Mouse (Mus musculus) hindbrain, embryonic 11.5 days (tissue): ENCODE measurements around the gene Med26. TPM values are rescaled to one million over a fixed set of nuclear protein-coding genes. Genes with fewer than 3 reads are reported as not detected.

Experiments used
- ATAC-seq: fragments of 200-750 bp; cut with Nextera tagmentation; 2 replicates; pipeline ENCODE4 v1.8.0; 2017; ENCODE audit warnings: mild to moderate bottlenecking, moderate TSS enrichment, moderate library complexity; ENCODE audit not compliant: low FRiP score
- DNase-seq: peaks from one replicate; pipeline ENCODE4 v3.0.0-alpha.2; 2015; ENCODE audit warnings: low spot score
- H3K27ac ChIP-seq: fragments of 300-500 bp; sonication (generic); 2 replicates; pipeline ENCODE4 v1.5.1; 2014; ENCODE audit warnings: mild to moderate bottlenecking, low read depth, low read length
- H3K27me3 ChIP-seq: fragments of 300-500 bp; sonication (generic); 2 replicates; pipeline ENCODE4 v1.6.1; 2014; ENCODE audit warnings: mild to moderate bottlenecking, low read length, moderate library complexity, mixed read lengths; ENCODE audit not compliant: control insufficient read depth, insufficient read depth
- H3K36me3 ChIP-seq: fragments of 300-500 bp; sonication (generic); 2 replicates; pipeline ENCODE4 v1.6.1; 2014; ENCODE audit warnings: mild to moderate bottlenecking, low read length, moderate library complexity, mixed read lengths; ENCODE audit not compliant: control insufficient read depth, insufficient read depth
- H3K4me1 ChIP-seq: fragments of 300-500 bp; sonication (generic); replicated peaks from 2 replicates; pipeline ENCODE4 v1.6.1; 2014; ENCODE audit warnings: low read length, mixed read lengths; ENCODE audit not compliant: control insufficient read depth, insufficient read depth
- H3K4me2 ChIP-seq: fragments of 300-500 bp; sonication (generic); replicated peaks from 2 replicates; pipeline ENCODE4 v1.6.1; 2014; ENCODE audit warnings: mild to moderate bottlenecking, low read depth, low read length
- H3K4me3 ChIP-seq: fragments of 300-500 bp; sonication (generic); 2 replicates; pipeline ENCODE4 v1.5.1; 2014; ENCODE audit warnings: low read depth, low read length
- H3K9ac ChIP-seq: fragments of 300-500 bp; sonication (generic); 2 replicates; pipeline ENCODE4 v1.6.1; 2014; ENCODE audit warnings: low read depth, low read length
- H3K9me3 ChIP-seq: fragments of 300-500 bp; sonication (generic); 2 replicates; pipeline ENCODE4 v1.6.1; 2016; ENCODE audit warnings: low read length; ENCODE audit not compliant: control insufficient read depth
- WGBS: fragments of 180-500 bp; shearing (Covaris S2); extraction: QIAGEN DNeasy Blood & Tissue Kit; methylation state at CpG from one replicate; pipeline ENCODE4 v1.1.7; 2014; 5-methylcytosine and 5-hydroxymethylcytosine counted together
- polyA plus RNA-seq: library from polyadenylated mRNA; unstranded; fragments of >200 nt; fragmentation: Nextera tagmentation; extraction: Ambion mirVana; gene quantifications from 2 replicates; pipeline ENCODE4 v1.2.1, GENCODE M21; 2014

Gene Med26
- polyA plus RNA-seq, 1 experiment from 2014 or later, result 11.2 TPM

DNA sequence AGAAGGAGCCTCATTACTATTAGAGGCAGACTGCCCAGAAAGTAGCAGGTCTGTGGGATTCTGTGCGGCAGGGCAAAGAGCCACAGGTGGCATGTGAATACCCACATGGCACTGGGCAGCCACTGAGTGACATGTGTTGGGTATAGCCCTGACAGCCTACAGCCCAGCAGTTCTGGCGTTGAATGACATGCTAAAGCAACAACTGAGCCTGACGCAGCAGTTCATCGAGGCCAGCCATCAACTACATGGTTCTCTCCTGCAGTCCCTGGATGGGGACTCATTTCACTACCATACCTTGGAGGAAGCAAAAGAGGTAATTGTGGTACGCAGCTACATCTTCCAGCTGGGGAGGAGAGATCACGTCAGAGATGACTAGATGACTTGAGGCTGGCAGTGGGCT, 89.6 kb downstream of the Med26 start:
- H3K4me2 ChIP-seq, result no peak overlapping the region
- ATAC-seq (no peak), DNase-seq (no peak)
- H3K4me1 ChIP-seq, result no peaks in the 10 kb centered on the region
- H3K27ac ChIP-seq, result no peak overlapping the region
- H3K9me3 ChIP-seq, result no peaks in the 10 kb centered on the region
- no peaks in the 10 kb centered on the region for H3K27me3 ChIP-seq
- no peak overlapping the region for H3K4me3 ChIP-seq
- H3K36me3 ChIP-seq, result peaks cover 13% of the 10 kb centered on the region; the same call in 1 of the 2 replicates
- H3K9ac ChIP-seq, result no peak overlapping the region
- WGBS, result 93% methylated on average over 6 of the region's 6 CpGs

DNA sequence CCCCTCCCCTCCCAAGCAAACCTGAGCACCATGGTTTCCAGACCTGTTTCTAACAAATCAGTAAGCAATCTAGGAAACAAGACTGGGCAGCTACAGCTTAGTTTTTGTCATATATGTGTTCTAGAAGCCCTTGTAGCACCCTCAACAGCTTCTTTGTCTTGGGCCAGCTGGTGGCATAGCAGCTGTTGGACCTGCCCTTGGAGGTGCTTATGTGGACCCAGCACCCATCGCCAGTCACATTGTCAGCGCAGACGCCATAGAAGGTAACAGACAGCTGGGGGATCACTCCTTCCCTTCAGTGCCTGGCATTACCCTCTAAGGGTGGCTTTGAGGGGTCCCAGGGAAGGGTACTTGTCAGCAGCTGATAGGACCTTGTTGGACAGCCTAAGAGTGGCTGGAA, 90.3 kb downstream of the Med26 start:
- H3K9me3 ChIP-seq, result no peaks in the 10 kb centered on the region
- H3K27me3 ChIP-seq, result no peaks in the 10 kb centered on the region
- DNase-seq, result no peak
- no peaks in the 10 kb centered on the region for H3K4me1 ChIP-seq
- H3K4me2 ChIP-seq, result no peak overlapping the region
- H3K27ac ChIP-seq, result no peak overlapping the region
- no peak for ATAC-seq
- peaks cover 9% of the 10 kb centered on the region; the same call in 1 of the 2 replicates for H3K36me3 ChIP-seq
- no peak overlapping the region for H3K9ac ChIP-seq
- 97% methylated on average over 3 of the region's 3 CpGs for WGBS
- no peak overlapping the region for H3K4me3 ChIP-seq

DNA sequence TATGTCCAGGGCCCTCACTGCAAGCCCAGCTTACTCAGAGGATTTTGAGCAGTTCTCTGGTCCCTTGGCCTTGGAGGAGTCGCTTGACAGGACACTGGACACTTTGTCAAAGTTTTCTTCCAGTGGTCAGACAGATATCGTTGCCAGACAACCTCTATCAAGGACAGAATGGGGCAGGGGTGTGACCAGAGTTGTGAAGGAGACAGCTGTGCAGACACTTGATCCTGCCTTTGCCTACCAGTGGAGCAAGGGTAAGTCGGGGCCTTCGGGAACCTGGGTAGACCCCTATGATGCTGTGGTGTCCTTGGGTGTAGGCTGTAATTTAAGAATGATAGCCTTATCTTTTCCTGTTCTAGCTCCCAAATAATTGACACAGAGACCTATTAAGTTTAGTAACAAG, 92.8 kb downstream of the Med26 start:
- H3K4me3 ChIP-seq, result no peak overlapping the region
- WGBS, result 91% methylated on average over 4 of the region's 4 CpGs
- H3K4me2 ChIP-seq, result no peak overlapping the region
- ATAC-seq (no peak), DNase-seq (no peak)
- H3K9me3 ChIP-seq, result no peaks in the 10 kb centered on the region
- H3K27ac ChIP-seq, result no peak overlapping the region
- no peaks in the 10 kb centered on the region for H3K27me3 ChIP-seq
- no peaks in the 10 kb centered on the region for H3K36me3 ChIP-seq
- H3K9ac ChIP-seq, result no peak overlapping the region
- H3K4me1 ChIP-seq, result no peaks in the 10 kb centered on the region

DNA sequence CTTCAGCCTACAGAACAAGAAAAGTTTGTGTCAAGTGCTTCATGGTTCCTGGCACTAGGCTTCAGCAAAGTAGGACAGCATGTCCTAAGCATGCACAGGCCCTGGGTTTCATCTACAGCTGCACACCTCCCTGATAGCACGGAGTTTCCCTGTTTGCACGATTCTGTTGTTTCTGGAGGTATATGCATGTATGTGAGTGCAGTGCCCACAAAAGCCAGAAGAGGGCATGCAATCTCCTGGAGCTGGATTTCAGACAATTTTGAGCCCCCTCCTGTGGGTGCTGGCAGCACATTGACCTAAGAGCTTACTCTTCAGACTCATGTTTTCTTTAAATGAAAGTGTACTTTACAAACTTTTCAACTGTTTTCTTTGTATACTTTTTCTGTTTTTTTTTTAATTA, 94.2 kb downstream of the Med26 start:
- 93% methylated on average over 2 of the region's 2 CpGs for WGBS
- H3K4me3 ChIP-seq, result no peak overlapping the region
- no peaks in the 10 kb centered on the region for H3K36me3 ChIP-seq

DNA sequence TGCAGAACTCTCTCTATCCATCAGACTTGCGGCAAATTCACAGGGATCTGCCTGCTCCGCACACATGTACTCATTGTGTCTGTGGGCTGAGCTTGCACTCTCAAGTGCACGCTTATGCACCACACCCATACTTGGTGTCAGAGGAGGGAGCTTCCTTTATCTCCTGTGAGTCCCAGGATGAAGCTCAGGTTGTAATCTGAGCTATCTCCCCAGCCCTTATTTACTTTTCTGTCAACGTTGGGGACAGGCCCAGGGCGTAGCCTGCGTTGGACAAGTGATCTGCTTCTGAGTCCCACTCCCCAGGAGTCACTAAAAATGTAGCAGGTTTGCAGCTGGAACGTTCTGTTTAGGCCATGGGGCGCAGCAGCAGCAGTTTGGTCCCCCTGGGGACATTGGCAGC, 96.6 kb downstream of the Med26 start:
- Histone ChIP-seq H3K36me3 (no peaks in the 10 kb centered on the region), H3K27ac (no peak overlapping the region)
- 91% methylated on average over 8 of the region's 8 CpGs for WGBS

More for the DNA sequence above, 94.2 kb downstream of the Med26 start:
- H3K4me2 ChIP-seq, result no peak overlapping the region
- DNase-seq, result no peak
- H3K9me3 ChIP-seq, result no peaks in the 10 kb centered on the region
- H3K4me1 ChIP-seq, result no peaks in the 10 kb centered on the region
- H3K27me3 ChIP-seq, result no peaks in the 10 kb centered on the region
- H3K9ac ChIP-seq, result no peak overlapping the region
- ATAC-seq, result no peak
- no peak overlapping the region for H3K27ac ChIP-seq

DNA sequence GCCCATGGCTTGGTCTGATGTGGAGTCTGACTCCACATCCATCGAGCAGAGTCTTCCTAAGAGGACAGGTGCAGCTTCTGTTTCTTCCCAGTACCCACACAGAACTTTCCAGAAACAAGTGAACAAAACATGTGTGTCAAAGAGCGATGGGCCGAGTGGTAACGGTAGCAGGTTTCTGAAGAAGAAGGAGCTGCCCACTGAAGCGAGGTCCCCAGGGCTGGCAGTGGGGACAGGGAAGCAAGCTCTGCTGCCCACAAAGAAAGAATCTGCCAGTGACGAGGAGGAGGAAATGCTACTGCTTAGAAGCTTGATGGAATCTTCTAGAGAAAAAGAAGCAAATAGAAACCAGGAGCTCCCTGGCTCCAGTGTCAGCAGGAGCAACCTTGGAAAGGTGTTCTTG, 103.0 kb downstream of the Med26 start:
- H3K4me2 ChIP-seq, result no peak overlapping the region
- DNase-seq (no peak), ATAC-seq (no peak)
- no peaks in the 10 kb centered on the region for H3K27me3 ChIP-seq
- no peak overlapping the region for H3K4me3 ChIP-seq
- no peak overlapping the region for H3K27ac ChIP-seq
- H3K36me3 ChIP-seq, result no peaks in the 10 kb centered on the region
- no peaks in the 10 kb centered on the region for H3K9me3 ChIP-seq
- WGBS, result 97% methylated on average over 6 of the region's 6 CpGs
- 0 out of 2 replicates have a peak, but pooled peaks cover 2% of the 10 kb centered on the region for H3K4me1 ChIP-seq
- H3K9ac ChIP-seq, result no peak overlapping the region

More for the DNA sequence above, 96.6 kb downstream of the Med26 start:
- no peak for DNase-seq
- no peaks in the 10 kb centered on the region for H3K9me3 ChIP-seq
- H3K4me2 ChIP-seq, result no peak overlapping the region
- H3K9ac ChIP-seq, result no peak overlapping the region
- no peaks in the 10 kb centered on the region for H3K4me1 ChIP-seq
- H3K4me3 ChIP-seq, result no peak overlapping the region
- H3K27me3 ChIP-seq, result no peaks in the 10 kb centered on the region
- no peak for ATAC-seq

Other genes with a start within 250 kb of the Med26 start
- gene Gm10282, start 243.0 kb downstream of the Med26 start, polyA plus RNA-seq, result 32.2 and 35.1 TPM in 2 replicates
- 4.4 and 4.8 TPM in 2 replicates for gene Klf2, start 229.2 kb downstream of the Med26 start, polyA plus RNA-seq
- gene Eps15l1, start 126.8 kb downstream of the Med26 start, polyA plus RNA-seq, result 73.4 and 75.9 TPM in 2 replicates
- 0.74 and 1.3 TPM in 2 replicates for gene Calr3, start 104.4 kb downstream of the Med26 start, polyA plus RNA-seq
- 11.4 and 13.4 TPM in 2 replicates for gene 1700030K09Rik, start 104.4 kb downstream of the Med26 start, polyA plus RNA-seq
- 49.8 and 53.0 TPM in 2 replicates for gene Cherp, start 73.0 kb downstream of the Med26 start, polyA plus RNA-seq
- 10.7 and 13.0 TPM in 2 replicates for gene Slc35e1, start 55.7 kb downstream of the Med26 start, polyA plus RNA-seq
- gene Smim7, start 22.8 kb upstream of the Med26 start, polyA plus RNA-seq, result 126 and 136 TPM in 2 replicates
- gene Tmem38a, start 23.8 kb upstream of the Med26 start, polyA plus RNA-seq, result 9.6 and 10.2 TPM in 2 replicates
- gene Nwd1, start 98.4 kb upstream of the Med26 start, polyA plus RNA-seq, result 0.03 TPM in 1 of 2 replicates, not detected in the other
- 153 and 157 TPM in 2 replicates for gene Sin3b, start 175.0 kb upstream of the Med26 start, polyA plus RNA-seq
- 0.91 and 1.5 TPM in 2 replicates for gene F2rl3, start 213.6 kb upstream of the Med26 start, polyA plus RNA-seq